Mouse (Mus musculus): ENCODE measurements around the gene Hormad2. TPM values are rescaled to one million over a fixed set of nuclear protein-coding genes. Genes with fewer than 3 reads are reported as not detected.

Hormad2 gene
- polyA plus RNA-seq, 1 experiment: 15.3 TPM

- Histone ChIP-seq H3K4me3 (ENCODE audit: control insufficient read depth, low read depth, low read length) (no peak overlapping the region), H3K27ac (ENCODE audit: control insufficient read depth, insufficient read depth, low read depth, low read length) (no peak overlapping the region), H3K36me3 (ENCODE audit: control insufficient read depth, insufficient read depth, low read length) (no peaks in the 10 kb centered on the region), H3K27me3 (ENCODE audit: control insufficient read depth, insufficient read depth, low read length) (no peaks in the 10 kb centered on the region), H3K4me1 (ENCODE audit: control insufficient read depth, insufficient read depth, low read length) (no peaks in the 10 kb centered on the region)
- TF ChIP-seq CTCF (IDR thresholded peaks at IDR 0.05; ENCODE audit: control insufficient read depth, insufficient read depth, insufficient replicate concordance, low read depth, low read length): peak; percentile 66; the same call in 1 of the 2 replicates
- TF ChIP-seq POLR2A (IDR thresholded peaks at IDR 0.05; ENCODE audit: control insufficient read depth, low read depth, low read length): no peak
Measured at GRCm38 (mm10) chr11:4451116-4451515, 10.2 kb upstream of the Hormad2 start.

DNA sequence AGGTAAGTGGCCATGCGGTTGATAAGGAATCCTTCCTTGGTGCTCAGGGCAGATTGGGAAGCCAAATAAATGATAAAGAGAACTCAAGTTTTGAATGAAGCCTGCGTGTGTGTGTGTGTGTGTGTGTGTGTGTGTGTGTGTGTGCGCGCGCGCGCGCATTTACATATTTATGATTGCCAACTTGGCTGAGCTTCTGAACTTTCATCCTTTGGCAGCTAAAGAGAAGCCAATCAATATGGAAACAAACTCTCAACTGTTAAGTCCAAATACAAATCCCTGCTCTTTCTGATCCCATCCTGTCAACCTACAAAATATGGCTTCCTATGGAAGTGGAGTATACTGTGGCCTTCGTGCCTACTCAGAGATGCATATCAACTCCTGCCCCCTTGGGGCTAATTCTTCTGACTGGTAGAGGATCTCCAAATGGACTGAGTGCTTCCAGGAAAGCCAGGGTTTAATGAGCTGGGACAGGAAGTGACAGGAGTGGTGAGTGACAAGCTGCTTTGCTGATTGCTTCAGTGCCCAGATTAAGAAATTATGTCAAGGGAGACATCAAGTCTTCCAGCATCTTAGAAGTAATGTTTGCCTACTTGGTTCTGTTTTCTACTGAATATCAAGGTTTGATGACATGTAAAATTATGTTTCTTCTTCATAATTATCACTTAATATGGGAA is 5.4 kb upstream of the Hormad2 start:
- Histone ChIP-seq H3K27me3 (ENCODE audit: control insufficient read depth, insufficient read depth, low read length) (no peaks in the 10 kb centered on the region), H3K4me3 (ENCODE audit: control insufficient read depth, low read depth, low read length) (no peak overlapping the region), H3K4me1 (ENCODE audit: control insufficient read depth, insufficient read depth, low read length) (peaks cover 4% of the 10 kb centered on the region), H3K36me3 (ENCODE audit: control insufficient read depth, insufficient read depth, low read length) (no peaks in the 10 kb centered on the region), H3K27ac (ENCODE audit: control insufficient read depth, insufficient read depth, low read depth, low read length) (no peak overlapping the region)
- TF ChIP-seq CTCF (IDR thresholded peaks at IDR 0.05; ENCODE audit: control insufficient read depth, insufficient read depth, insufficient replicate concordance, low read depth, low read length) (no peak), POLR2A (IDR thresholded peaks at IDR 0.05; ENCODE audit: control insufficient read depth, low read depth, low read length) (no peak)

DNA sequence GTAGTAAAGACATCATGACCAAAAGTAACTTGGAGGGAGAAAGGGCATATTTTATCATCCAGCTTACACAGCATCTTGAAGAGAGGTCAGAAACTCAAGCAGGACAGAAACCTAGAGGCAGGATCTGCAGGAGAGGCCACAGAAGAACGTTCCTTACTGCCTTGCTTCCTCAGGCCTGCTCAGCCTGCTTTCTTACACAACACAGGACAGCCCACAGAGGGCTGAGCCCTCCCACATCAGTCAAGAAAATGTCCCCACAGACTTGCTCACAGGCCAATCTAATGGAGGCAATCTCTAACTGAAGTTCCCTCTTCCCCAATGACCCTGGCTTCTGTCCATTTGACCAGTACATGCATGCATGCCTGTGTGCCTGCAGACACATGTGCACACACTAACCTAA is 1.4 kb upstream of the Hormad2 start:
- TF ChIP-seq POLR2A (IDR thresholded peaks at IDR 0.05; ENCODE audit: control insufficient read depth, low read depth, low read length) (no peak), CTCF (IDR thresholded peaks at IDR 0.05; ENCODE audit: control insufficient read depth, insufficient read depth, insufficient replicate concordance, low read depth, low read length) (no peak)
- H3K36me3 ChIP-seq (ENCODE audit: control insufficient read depth, insufficient read depth, low read length): no peaks in the 10 kb centered on the region
- no peak overlapping the region for H3K27ac ChIP-seq (ENCODE audit: control insufficient read depth, insufficient read depth, low read depth, low read length)

GRCm38 (mm10) chr11:4438211-4438610 is 2.7 kb downstream of the Hormad2 start:
- H3K27me3 ChIP-seq (ENCODE audit: control insufficient read depth, insufficient read depth, low read length): no peaks in the 10 kb centered on the region
- no peak for TF ChIP-seq POLR2A (IDR thresholded peaks at IDR 0.05; ENCODE audit: control insufficient read depth, low read depth, low read length)
- no peak for TF ChIP-seq CTCF (IDR thresholded peaks at IDR 0.05; ENCODE audit: control insufficient read depth, insufficient read depth, insufficient replicate concordance, low read depth, low read length)
- H3K4me3 ChIP-seq (ENCODE audit: control insufficient read depth, low read depth, low read length): no peak overlapping the region
- H3K4me1 ChIP-seq (ENCODE audit: control insufficient read depth, insufficient read depth, low read length): peaks cover 13% of the 10 kb centered on the region
- H3K36me3 ChIP-seq (ENCODE audit: control insufficient read depth, insufficient read depth, low read length): no peaks in the 10 kb centered on the region
- no peak overlapping the region for H3K27ac ChIP-seq (ENCODE audit: control insufficient read depth, insufficient read depth, low read depth, low read length)

More for the DNA sequence above, 1.4 kb upstream of the Hormad2 start:
- Histone ChIP-seq H3K4me3 (ENCODE audit: control insufficient read depth, low read depth, low read length) (no peak overlapping the region), H3K4me1 (ENCODE audit: control insufficient read depth, insufficient read depth, low read length) (peaks cover 13% of the 10 kb centered on the region), H3K27me3 (ENCODE audit: control insufficient read depth, insufficient read depth, low read length) (no peaks in the 10 kb centered on the region)

DNA sequence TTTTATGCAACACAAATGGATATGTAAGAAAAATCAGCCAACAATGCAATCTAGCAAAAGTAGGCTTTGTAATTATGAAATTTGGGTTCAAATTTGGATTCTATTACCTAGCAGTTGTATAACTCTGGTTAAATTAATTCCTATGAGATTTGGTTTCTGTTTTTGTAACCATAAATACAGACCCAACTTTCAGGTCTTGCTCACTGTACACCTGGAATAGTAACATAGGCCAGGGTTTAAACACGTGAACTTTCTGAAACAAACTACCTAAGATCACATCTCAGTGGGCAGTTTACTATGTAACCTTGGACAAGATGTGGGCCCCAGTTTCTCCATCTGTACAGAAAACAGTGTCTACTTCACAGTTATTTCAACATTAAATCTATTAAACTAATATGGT is 3.6 kb downstream of the Hormad2 start:
- no peaks in the 10 kb centered on the region for H3K27me3 ChIP-seq (ENCODE audit: control insufficient read depth, insufficient read depth, low read length)
- H3K36me3 ChIP-seq (ENCODE audit: control insufficient read depth, insufficient read depth, low read length): no peaks in the 10 kb centered on the region
- H3K27ac ChIP-seq (ENCODE audit: control insufficient read depth, insufficient read depth, low read depth, low read length): no peak overlapping the region
- no peak overlapping the region for H3K4me3 ChIP-seq (ENCODE audit: control insufficient read depth, low read depth, low read length)
- TF ChIP-seq POLR2A (IDR thresholded peaks at IDR 0.05; ENCODE audit: control insufficient read depth, low read depth, low read length) (no peak), CTCF (IDR thresholded peaks at IDR 0.05; ENCODE audit: control insufficient read depth, insufficient read depth, insufficient replicate concordance, low read depth, low read length) (no peak)
- peaks cover 13% of the 10 kb centered on the region for H3K4me1 ChIP-seq (ENCODE audit: control insufficient read depth, insufficient read depth, low read length)

- TF ChIP-seq POLR2A (IDR thresholded peaks at IDR 0.05; ENCODE audit: control insufficient read depth, low read depth, low read length) (no peak), CTCF (IDR thresholded peaks at IDR 0.05; ENCODE audit: control insufficient read depth, insufficient read depth, insufficient replicate concordance, low read depth, low read length) (no peak)
- Histone ChIP-seq H3K27ac (ENCODE audit: control insufficient read depth, insufficient read depth, low read depth, low read length) (no peak overlapping the region), H3K36me3 (ENCODE audit: control insufficient read depth, insufficient read depth, low read length) (no peaks in the 10 kb centered on the region), H3K4me1 (ENCODE audit: control insufficient read depth, insufficient read depth, low read length) (peaks cover 11% of the 10 kb centered on the region), H3K4me3 (ENCODE audit: control insufficient read depth, low read depth, low read length) (no peak overlapping the region), H3K27me3 (ENCODE audit: control insufficient read depth, insufficient read depth, low read length) (no peaks in the 10 kb centered on the region)
Measured at GRCm38 (mm10) chr11:4436631-4437030, 4.3 kb downstream of the Hormad2 start.

GRCm38 (mm10) chr11:4434461-4434860 is 6.4 kb downstream of the Hormad2 start:
- no peak for TF ChIP-seq POLR2A (IDR thresholded peaks at IDR 0.05; ENCODE audit: control insufficient read depth, low read depth, low read length)
- no peak for TF ChIP-seq CTCF (IDR thresholded peaks at IDR 0.05; ENCODE audit: control insufficient read depth, insufficient read depth, insufficient replicate concordance, low read depth, low read length)
- Histone ChIP-seq H3K36me3 (ENCODE audit: control insufficient read depth, insufficient read depth, low read length) (no peaks in the 10 kb centered on the region; the same call in 1 of the 2 replicates), H3K27me3 (ENCODE audit: control insufficient read depth, insufficient read depth, low read length) (no peaks in the 10 kb centered on the region), H3K27ac (ENCODE audit: control insufficient read depth, insufficient read depth, low read depth, low read length) (no peak overlapping the region), H3K4me3 (ENCODE audit: control insufficient read depth, low read depth, low read length) (no peak overlapping the region), H3K4me1 (ENCODE audit: control insufficient read depth, insufficient read depth, low read length) (peaks cover 1% of the 10 kb centered on the region)

All from testis, adult 2 months (tissue).